Mouse (Mus musculus) adrenal gland, postnatal 4 days (tissue): ENCODE measurements around the gene Ncapg. TPM values are rescaled to one million over a fixed set of nuclear protein-coding genes. Genes with fewer than 3 reads are reported as not detected.
"Not testable (repeated sequence)": the region's sequence is repeated elsewhere in the genome, so short reads cannot be mapped to it uniquely, and the experiment has no call there.

Experiments
- DNase-seq, 2 experiments: peaks; one replicate each; pipeline ENCODE4 v3.0.0; 2021 to 2022; ENCODE audit warnings: low spot score in 2 of 2, mixed read lengths in 2 of 2
- long read RNA-seq, 2 experiments: library from polyadenylated mRNA; stranded (forward); transcript quantifications; one replicate each; pipeline ENCODE4 v2.0.0; 2021
- total RNA-seq, 2 experiments: library from RNA; stranded (reverse); gene quantifications; 2 replicates each; pipeline ENCODE4 v1.2.3; 2021

Ncapg gene
- total RNA-seq: 10 to 100 TPM; 16.7 to 21.4 TPM
- long read RNA-seq, experiment 1, partial matches to known transcripts: 0 of 3 reads
- long read RNA-seq, experiment 1, other reads (novel, unspliced or antisense): 1 of 3 reads
- long read RNA-seq, experiment 2, transcript Ncapg-201 (21 exons, 3,703 nt): major isoform, 9 of 13 reads
- long read RNA-seq, experiment 2, partial matches to known transcripts: 2 of 13 reads
- long read RNA-seq, experiment 2, other reads (novel, unspliced or antisense): 2 of 13 reads

DNA sequence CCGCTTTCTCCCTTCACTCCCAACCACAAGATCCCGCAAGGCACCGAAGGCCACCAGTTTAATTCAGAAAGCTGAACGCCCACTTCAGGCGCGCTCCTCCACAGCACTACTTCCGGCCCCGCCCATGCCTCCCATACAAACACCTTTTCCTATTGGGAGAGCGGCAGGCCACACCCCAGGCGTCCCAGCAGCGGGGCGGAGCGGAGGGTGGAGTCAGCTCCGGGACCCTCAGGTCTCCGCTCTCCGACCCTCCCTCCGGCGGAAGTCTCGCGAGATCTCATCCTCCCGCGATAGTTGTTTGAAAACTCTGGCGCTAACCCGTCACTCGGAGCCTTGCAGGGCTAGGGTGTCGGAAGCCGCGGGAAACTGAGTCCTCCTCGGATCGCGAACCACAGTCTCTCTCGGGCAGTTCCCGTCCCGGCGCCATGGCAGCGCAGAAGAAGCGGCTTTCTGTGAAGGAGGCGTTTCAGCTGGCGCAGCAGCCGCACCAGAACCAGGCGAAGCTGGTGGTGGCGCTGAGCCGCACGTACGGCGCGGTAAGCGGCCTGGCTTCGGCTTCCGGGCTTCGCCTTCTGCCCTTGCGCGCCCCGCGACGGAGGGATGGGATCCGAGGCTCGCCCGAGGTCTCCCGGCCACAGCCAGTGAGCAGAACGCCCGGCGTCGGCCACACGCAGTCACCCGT lies at the start of gene Ncapg:
Gene Ncapg (plus strand): TSS at position 322 of the 682 bp plus-strand sequence.
- DNase-seq: peak; percentile 98 to 99

GRCm38 (mm10) chr5:45621511-45621910 lies 48.2 kb upstream of the Ncapg start:
- DNase-seq: no peak

DNA sequence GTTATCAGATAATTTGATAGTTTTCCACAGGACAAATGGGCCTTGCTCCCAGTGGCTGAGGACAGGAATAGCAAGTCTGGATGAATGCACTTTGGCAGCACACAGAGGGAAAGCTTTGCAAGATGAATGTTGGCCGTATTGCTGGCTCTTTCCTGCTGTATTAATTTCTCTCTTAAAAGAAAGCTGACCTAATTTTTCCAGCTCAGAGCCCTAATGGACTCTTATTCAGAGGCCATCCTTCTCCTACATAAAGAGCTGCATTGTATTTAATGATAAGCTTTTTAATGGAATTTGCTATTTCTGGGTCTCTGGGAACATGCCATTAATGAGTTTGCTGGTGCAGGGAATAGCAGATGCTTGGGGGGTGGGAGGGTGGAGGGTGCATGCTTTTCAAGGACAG lies 41.9 kb upstream of the Ncapg start:
- DNase-seq: no peak

DNA sequence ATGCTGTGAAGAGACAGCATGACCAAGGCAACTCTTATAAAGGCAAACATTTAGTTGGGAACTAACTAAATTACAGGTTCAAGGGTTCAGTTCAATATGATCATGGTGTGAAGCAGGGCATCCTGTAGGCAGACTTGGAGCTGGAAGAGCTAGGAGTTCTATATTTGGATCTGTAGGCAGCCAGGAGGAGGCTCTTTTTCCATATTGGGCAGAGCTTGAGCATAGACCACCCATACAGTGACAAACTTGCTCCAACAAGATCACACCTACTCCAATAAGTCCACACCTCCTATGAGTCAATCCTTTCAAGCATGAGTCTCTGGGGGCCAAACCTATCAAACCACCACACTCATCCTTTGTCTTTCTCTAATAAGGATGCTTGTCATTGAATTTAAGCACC lies 40.2 kb upstream of the Ncapg start:
- DNase-seq: no peak

- DNase-seq: no peak
Observed at GRCm38 (mm10) chr5:45638378-45638777, 31.3 kb upstream of the Ncapg start.

DNA sequence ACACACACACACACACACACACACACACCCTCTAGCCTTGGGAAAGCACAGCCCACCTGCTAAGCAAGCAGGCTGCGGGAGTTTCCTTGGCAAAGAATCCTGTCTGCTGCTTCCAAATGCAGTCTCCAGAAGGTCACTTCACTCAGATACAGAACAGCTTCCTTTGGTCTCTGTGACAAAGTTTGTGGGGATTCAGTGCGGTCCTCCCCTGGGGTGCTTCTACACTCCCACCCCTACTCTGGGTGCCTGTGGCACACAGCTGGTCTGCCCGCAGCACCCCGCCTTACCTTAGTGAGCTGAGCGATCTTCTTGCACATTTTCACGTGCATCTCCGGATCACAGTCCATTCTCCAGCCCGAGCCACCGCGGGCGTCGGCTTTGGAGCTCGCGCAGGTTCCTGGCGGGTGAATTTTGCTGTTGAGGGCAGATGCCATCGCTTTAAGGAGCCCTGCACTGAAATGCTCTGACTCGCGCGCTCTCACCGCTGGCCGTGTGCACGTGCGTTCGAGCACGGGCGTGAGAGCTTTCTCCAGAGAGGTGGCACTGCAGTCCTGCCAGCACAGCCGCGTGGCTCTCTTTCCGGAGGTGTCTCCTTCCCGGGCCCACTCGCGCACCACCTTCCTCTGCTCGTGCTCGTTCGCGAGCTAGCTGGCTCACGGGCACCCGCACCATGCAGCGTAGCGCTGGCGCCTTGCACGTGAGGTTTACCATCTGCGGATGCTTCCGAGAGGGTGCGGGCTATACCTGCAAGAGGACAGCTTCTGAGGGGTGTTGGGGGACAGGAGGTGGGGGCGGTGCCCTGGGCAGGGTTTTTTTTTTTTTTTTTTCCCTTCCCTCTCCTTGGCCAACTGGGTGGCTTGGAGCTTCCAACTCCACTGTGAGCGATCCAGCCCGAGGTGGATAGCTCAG lies 30.7 kb upstream of the Ncapg start, which contains the start of gene Fam184b:
Gene Fam184b (minus strand): TSS at position 809 of the 909 bp plus-strand sequence.
- DNase-seq: no peak

GRCm38 (mm10) chr5:45639715-45640092 lies 30.0 kb upstream of the Ncapg start:
- DNase-seq: no peak

DNA sequence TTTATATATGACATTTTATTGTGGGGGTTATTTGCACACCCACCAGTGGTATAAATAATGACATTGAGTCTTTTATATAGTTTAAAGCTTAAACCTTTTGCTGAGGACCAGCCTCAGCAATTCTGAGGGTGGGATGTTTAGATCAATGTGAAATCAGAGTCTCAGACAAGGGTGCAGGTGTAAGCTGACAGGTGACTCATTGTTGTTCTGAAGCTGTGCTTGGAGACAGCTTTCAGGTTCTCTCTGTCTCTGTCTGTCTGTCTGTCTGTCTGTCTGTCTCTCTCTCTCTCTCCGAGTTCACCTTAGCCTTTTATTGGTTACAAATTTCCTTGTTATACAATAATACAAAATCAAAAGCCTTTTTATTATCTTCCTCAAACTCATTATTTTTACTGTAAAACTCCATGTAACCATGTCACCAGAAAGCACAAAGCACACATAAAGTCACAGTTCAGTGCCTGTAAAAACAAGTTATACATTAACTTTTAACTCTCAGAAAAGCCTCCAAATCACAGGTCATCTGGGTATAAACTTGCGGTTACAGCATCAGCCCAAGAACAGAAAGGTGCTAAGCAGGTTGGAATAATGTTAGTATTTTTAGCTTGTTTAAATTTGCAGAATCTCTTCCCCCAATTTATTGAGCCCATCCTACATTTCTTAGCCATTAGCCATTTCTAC lies 18.6 kb upstream of the Ncapg start:
- DNase-seq: no peak

DNA sequence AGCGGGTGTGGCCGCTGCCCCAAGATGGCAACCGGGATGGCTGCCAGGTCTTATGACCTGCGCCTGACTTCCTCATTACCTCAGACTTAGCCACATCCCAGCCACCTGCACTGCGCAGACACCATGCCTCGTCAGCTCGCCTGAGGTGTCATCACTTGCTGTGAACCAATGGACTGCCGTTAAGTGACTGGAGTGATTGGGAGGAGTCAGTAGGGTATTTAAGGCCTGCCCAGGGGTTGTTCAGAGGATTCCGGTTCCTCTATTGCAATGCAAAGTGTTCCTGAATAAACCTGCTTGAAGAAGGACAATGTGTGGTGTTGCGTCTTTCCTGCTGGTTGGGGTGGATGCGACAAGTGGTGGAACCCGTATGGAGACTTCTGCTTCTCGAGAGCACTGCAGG lies 11.3 kb upstream of the Ncapg start:
- DNase-seq: not testable (repeated sequence)

DNA sequence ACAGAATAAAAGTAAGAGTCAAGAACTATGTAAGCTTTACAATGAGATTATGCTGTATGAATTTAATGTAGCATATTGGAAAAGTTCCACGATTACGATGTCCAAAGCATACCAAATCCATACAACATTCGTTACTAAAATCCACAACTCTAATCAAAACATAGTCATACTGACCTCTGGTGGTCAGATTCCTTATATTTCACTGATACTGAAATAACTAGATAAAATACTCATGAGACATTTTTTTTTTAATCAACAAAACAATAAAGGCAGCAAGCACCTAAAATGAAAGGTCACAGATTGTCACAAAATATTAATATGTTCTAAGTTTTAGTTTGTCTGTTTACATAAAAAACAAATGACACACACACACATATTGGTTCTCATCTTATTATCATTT lies 1.4 kb upstream of the Ncapg start:
- no peak for DNase-seq

DNA sequence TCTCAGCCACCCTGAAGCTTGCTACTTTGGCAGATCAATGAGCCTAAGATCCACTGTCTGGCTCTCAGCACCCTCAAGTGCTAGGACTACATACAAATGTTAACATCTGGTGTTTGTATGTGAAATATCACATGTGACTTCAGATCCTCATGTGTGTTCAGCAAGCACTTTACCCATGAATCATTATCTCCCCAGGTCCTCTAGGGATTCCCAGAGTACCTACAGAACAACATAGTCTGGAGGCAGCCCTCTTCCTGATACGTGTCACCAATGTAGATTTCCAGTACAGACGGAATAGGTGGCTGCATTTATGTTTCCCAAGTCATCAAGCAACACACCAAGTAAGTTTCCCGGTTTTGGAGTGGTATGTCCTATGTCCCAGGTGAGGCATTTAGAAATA lies 888 bp upstream of the Ncapg start:
- DNase-seq: no peak

GRCm38 (mm10) chr5:45669234-45669597 lies 503 bp upstream of the Ncapg start:
- DNase-seq: no peak

DNA sequence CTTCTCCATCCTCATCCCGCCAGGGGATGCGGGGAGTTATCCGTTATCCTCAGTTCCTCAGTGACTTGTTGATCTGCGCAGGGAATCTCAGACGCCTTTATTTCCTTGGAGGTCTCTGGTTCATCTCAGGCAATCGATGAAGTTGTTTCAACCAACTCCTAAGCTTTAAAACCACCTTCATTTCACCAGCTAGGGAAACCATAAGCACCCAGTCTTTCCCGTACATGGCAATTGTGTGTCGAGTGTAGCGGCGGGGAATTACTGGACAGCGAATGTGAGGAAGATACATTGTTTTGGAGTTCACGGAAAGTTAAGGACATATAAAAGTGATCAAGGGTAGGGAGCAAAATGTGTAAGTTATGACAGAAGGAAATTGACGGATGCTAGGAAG lies 556 bp downstream of the Ncapg start:
- DNase-seq: no peak

GRCm38 (mm10) chr5:45670894-45671494 lies 1.3 kb downstream of the Ncapg start:
- no peak for DNase-seq

DNA sequence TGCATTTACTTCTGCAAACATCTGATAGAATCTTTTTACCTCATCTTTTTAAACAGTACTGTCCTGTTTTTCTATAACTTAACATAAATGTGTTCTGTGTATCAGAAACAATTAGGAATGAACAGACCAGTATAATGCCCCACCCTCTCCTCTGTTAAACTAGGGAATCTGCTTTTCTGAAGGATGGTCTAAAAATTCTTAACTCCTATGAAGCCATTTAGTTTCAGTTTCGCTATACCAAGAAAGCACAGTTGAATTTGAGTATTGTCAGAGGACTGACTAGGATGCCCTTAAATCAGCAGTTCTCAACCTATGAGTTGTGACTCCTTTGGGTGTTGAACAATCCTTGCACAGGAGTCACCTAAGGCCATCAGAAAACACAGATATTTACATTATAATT lies 5.3 kb downstream of the Ncapg start:
- no peak for DNase-seq

- no peak for DNase-seq
Observed at GRCm38 (mm10) chr5:45677639-45678038, 7.9 kb downstream of the Ncapg start.

DNA sequence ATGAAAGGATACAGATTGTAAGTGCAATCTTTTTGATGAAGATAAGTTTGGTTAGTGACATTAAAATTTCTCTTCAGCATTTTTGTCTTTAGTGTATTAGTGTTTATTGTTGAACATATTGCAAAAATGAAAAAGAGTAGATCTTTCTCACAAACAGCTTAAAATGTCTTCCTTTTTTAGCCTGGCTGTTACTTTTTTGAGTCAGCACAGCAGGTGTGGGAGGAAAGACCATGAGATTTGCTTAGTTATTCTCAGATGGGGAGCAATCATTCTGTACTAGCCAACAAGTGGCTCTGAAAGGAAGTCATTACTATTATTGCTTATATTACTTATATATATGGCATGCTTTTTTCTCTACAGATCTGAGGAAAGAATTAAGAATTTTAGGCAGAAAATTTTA lies 10.2 kb downstream of the Ncapg start:
- no peak for DNase-seq

DNA sequence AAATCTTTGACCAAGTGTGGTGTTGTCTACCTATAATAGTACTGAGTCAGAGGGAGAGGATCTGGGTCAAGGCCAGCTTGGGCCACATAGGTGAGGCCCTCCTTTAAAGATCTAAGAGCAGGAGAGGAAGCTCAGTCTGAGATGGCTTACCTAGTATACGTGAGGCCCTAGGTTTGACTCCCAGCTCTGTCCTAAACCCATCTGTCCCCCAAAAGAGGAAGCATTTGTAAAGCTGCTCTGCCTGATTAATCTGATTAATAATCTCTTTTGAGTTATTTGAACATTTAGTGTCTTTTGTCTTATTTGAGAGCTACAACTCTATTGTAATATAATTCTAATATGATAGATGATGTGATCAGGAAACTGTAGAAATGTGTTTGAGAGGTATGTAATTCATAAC lies 13.7 kb downstream of the Ncapg start:
- DNase-seq: no peak

DNA sequence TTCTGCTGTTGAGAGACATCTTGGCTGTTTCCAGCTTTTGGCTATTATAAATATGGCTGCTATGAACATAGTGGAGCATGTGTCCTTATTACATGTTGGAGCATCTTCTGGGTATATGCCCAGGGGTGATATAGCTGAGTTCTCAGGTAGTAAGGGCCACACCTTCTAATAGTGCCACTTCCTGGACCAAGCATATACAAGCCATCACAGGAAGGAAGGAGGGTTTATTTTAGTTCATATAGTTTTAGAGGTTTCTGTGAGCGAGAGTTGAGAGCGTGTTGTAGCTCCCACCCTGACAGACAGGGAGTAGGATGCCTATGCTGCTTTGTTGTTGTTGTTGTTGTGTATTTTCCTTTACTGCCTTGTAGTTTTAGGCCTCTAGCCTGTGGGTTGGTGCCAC lies 15.5 kb downstream of the Ncapg start:
- no peak for DNase-seq

DNA sequence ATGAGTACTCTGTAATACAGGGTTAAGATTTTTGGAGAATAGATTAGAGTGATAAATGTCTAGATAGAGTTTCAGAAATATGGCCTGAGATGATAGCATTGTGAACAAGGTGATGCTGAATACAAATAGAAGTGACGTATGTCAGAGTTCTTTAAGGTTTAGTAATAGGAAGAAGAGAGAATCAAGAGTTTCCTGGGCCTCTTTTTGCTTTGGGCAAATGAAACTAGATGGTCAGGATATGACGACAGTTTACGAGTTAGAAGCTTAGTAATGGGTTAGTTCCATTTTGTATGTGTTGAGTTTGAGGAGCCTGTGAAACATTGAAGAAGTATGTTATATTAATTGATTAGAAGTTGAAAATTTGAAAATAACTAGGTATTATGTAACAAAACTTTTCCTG lies 16.5 kb downstream of the Ncapg start:
- no peak for DNase-seq

GRCm38 (mm10) chr5:45689152-45689551 lies 19.4 kb downstream of the Ncapg start:
- DNase-seq: no peak
